Mouse (Mus musculus): ENCODE results near the gene Rfc5.
"Not testable (repeated sequence)": the region's sequence is repeated elsewhere in the genome, so short reads cannot be mapped to it uniquely, and the experiment has no call there.

The Rfc5 gene

DNA sequence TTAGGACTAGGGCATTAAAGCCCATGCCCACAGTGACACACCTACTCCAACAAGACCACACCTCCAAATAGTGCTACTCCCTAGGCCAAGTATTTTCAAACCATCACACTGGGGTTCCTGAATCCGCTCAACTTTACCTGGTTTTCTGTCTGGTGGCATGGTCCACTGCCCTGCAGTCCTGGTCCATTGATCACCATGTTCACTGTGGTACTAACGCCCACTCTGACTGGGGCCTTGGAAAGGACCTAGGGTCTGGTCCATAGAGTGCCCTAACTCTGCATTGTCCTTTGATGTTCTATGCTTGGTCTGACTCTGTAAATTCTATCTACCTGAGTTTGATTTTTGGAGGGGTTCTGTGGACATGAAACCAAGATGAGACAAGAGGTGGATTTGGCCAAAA lies 41.0 kb downstream of the Rfc5 start:
- DNase-seq (ENCODE audit: low spot score in 2 of 2) = no peak

GRCm38 (mm10) chr5:117347011-117347410 lies 41.8 kb downstream of the Rfc5 start:
- DNase-seq (ENCODE audit: low spot score in 2 of 2) = no peak

- no peak for DNase-seq (ENCODE audit: low spot score in 2 of 2)
These were observed 42.6 kb downstream of the Rfc5 start for GRCm38 (mm10) chr5:117346281-117346680.

DNA sequence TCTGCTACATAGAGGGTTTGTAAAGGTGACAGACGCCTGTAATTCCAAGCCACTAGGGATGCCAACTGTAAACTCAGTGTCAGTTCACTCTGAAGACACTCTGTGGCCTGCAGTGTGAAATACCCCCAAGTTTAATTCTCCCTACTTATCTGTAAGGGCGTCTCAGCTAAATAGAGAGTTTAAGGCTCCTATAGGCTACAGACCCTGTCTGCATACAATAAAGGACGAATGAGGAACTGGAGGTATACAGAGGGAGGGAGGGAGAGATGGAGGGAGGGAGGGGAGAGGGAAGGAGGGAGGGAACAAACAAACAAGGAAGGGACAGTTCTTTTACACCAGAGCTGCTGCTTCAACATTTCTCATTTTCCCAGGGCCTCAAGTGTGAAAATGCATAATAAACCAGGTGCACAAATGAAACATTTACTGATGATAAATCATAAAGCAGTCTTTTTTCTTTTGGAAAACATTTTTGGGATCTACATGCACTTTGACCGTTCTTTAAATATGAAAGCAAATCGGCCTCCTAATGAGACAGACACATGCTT lies 43.3 kb downstream of the Rfc5 start:
- no peak for DNase-seq (ENCODE audit: low spot score in 2 of 2)

GRCm38 (mm10) chr5:117344496-117344895 lies 44.4 kb downstream of the Rfc5 start:
- DNase-seq (ENCODE audit: low spot score in 2 of 2) = not testable (repeated sequence)

- no peak for DNase-seq (ENCODE audit: low spot score in 2 of 2)
These were observed 47.0 kb downstream of the Rfc5 start for GRCm38 (mm10) chr5:117341896-117342295.

DNA sequence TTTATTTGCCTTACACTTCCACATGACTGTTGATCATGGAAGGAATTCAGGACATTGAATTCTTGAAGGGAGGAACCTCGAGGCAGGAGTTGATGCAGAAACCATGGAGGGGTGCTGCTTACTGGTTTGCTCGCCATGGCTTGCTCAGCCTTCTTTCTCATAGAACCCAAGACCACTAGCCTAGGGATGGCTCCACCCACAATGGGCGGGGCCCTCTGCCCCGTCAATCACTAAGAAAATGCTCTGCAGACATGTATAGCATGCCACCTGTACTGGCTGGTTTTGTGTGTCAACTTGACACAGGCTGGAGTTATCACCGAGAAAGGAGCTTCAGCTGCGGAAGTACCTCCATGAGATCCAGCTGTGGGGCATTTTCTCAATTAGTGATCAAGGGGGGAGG lies 48.8 kb downstream of the Rfc5 start:
- DNase-seq (ENCODE audit: low spot score in 2 of 2) = no peak

- DNase-seq (ENCODE audit: low spot score in 2 of 2) = no peak
These were observed 50.3 kb downstream of the Rfc5 start for GRCm38 (mm10) chr5:117338503-117338902.

GRCm38 (mm10) chr5:117337999-117338398 lies 50.8 kb downstream of the Rfc5 start:
- no peak for DNase-seq (ENCODE audit: low spot score in 2 of 2)

- no peak for DNase-seq (ENCODE audit: low spot score in 2 of 2)
These were observed 58.4 kb downstream of the Rfc5 start for GRCm38 (mm10) chr5:117330457-117330856.

All from right cerebral cortex, postnatal 10 days (tissue).